In the genomic region with DNA sequence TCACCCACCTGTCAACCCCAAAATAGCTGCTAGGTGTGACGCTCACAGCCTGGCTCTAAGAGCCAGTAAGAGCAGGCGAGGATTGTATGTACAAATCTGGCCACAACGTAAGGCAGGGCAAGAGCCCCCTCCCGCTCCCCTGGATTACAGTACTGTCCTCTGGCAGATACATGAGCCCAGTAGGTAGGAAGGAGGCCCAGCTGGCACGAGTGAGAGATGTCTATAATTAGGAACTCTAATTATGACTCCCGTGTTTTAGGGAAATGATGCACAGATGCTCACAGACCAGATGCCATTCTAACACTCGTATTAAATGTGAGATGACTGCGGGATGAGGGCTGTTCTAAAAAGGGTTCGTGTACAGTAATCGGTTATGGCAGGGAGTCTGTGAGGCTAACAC, we compare ENCODE assay signal across 10 mouse cellular contexts. TPM values are rescaled to one million over a fixed set of nuclear protein-coding genes. Genes with fewer than 3 reads are reported as not detected.
DNase-seq lines count a peak whose midpoint lies in the region; ATAC-seq lines count a peak whose summit lies in the region.
"Had no signal": no experiment of that assay in that cellular context is flagged by ENCODE, and none has a peak within 500 bp of the region (broad histone marks: within the 10 kb centered on the region; RNA-seq: fewer than 3 reads in every experiment).

No protein-coding gene starts in this region.

- no peak overlapping the region for H3K4me3 ChIP-seq in midbrain, embryonic 14.5 days (replicated peaks; ENCODE audit: low read depth, low read length)
- H3K4me3 ChIP-seq in midbrain, embryonic 11.5 days (ENCODE audit: low read depth, low read length), result no peak overlapping the region

- no peak overlapping the region for H3K9ac ChIP-seq in midbrain, embryonic 14.5 days (replicated peaks; ENCODE audit: low read length)
- H3K9ac ChIP-seq in midbrain, embryonic 11.5 days (ENCODE audit: low read length), result no peak overlapping the region
- H3K9ac ChIP-seq: lung, embryonic 14.5 days had no signal

- no peak for ATAC-seq in midbrain, embryonic 14.5 days (ENCODE audit: low FRiP score, low TSS enrichment)
- ATAC-seq in midbrain, embryonic 11.5 days (ENCODE audit: low FRiP score), result no peak

- no peak overlapping the region for H3K27ac ChIP-seq in midbrain, embryonic 14.5 days (replicated peaks; ENCODE audit: low read depth, low read length)
- H3K27ac ChIP-seq in midbrain, embryonic 11.5 days (ENCODE audit: low read depth, low read length), result no peak overlapping the region
- H3K27ac ChIP-seq: stomach, postnatal 0 days had no signal

- H3K4me2 ChIP-seq in midbrain, embryonic 14.5 days (ENCODE audit: low read length), result no peak overlapping the region
- no peak overlapping the region for H3K4me2 ChIP-seq in midbrain, embryonic 11.5 days
- H3K4me2 ChIP-seq: lung, embryonic 14.5 days had no signal

- no peaks in the 10 kb centered on the region for H3K9me3 ChIP-seq in midbrain, embryonic 14.5 days (ENCODE audit: control insufficient read depth, low read length)
- H3K9me3 ChIP-seq in midbrain, embryonic 11.5 days (ENCODE audit: control insufficient read depth, low read length), result no peaks in the 10 kb centered on the region

- 83% methylated on average over 10 of the region's 10 CpGs for WGBS in midbrain, embryonic 14.5 days
- 95% methylated on average over 10 of the region's 10 CpGs for whole genome bisulfite sequencing in midbrain, embryonic 11.5 days

- H3K4me1 ChIP-seq in midbrain, embryonic 14.5 days (ENCODE audit: control insufficient read depth, insufficient read depth, low read length), result no peaks in the 10 kb centered on the region
- H3K4me1 ChIP-seq in midbrain, embryonic 11.5 days (ENCODE audit: control insufficient read depth, insufficient read depth, low read length), result no peaks in the 10 kb centered on the region; the same call in 1 of the 2 replicates

- H3K27me3 ChIP-seq in midbrain, embryonic 14.5 days (ENCODE audit: control insufficient read depth, insufficient read depth, low read length), result no peaks in the 10 kb centered on the region
- no peaks in the 10 kb centered on the region for H3K27me3 ChIP-seq in midbrain, embryonic 11.5 days (ENCODE audit: control insufficient read depth, insufficient read depth, low read length)

- peak; percentile 61 to 62 for DNase-seq in frontal cortex, adult 2 months (ENCODE audit: extremely low spot score in 1 of 2, low spot score in 1 of 2)
- no peak for DNase-seq in frontal cortex, postnatal 14 days (ENCODE audit: low spot score in 2 of 2)
- DNase-seq in midbrain, embryonic 14.5 days, result peak; percentile 11
- DNase-seq in midbrain, embryonic 11.5 days (ENCODE audit: low spot score, missing footprints), result no peak
- DNase-seq in heart, postnatal 4 days, result peak; percentile 51
- peak; percentile 56 to 84 for DNase-seq in right cerebral cortex, postnatal 10 days (ENCODE audit: low spot score in 2 of 2)
- no peak for DNase-seq in thymus, postnatal 0 days (ENCODE audit: low spot score)
- no peak for DNase-seq in kidney, adult 8-10 months
- DNase-seq: lung, embryonic 14.5 days had no signal

- no peaks in the 10 kb centered on the region for H3K36me3 ChIP-seq in midbrain, embryonic 14.5 days (ENCODE audit: control insufficient read depth, insufficient read depth, low read length)
- H3K36me3 ChIP-seq in midbrain, embryonic 11.5 days (ENCODE audit: control insufficient read depth, insufficient read depth, low read length), result no peaks in the 10 kb centered on the region

RNA-seq across cellular contexts. Expression of gene Bag2, which starts 6.3 kb away (rescaled TPM):
- polyA plus RNA-seq in frontal cortex, adult 2 months (2012; rRNA removed), result 14.6 and 14.8 TPM in 2 replicates
- polyA plus RNA-seq in midbrain, embryonic 14.5 days (2014; fragmentation: Nextera tagmentation; extraction: Ambion mirVana), result 19.8 and 22.2 TPM in 2 replicates
- 29.1 and 29.6 TPM in 2 replicates for polyA plus RNA-seq in midbrain, embryonic 11.5 days (2014; fragmentation: Nextera tagmentation; extraction: Ambion mirVana)
- total RNA-seq in heart, postnatal 4 days (2021), result 10 to 100 TPM; 62.7 to 67.7 TPM
- polyA plus RNA-seq in thymus, postnatal 0 days (2015; fragmentation: Nextera tagmentation; extraction: Ambion mirVana), result 15.7 and 17.8 TPM in 2 replicates

RNA-seq across cellular contexts. Expression of gene Rab23, which starts 31.6 kb away (rescaled TPM):
- polyA plus RNA-seq in frontal cortex, adult 2 months (2012; rRNA removed), result 20.3 and 20.9 TPM in 2 replicates
- polyA plus RNA-seq in midbrain, embryonic 14.5 days (2014; fragmentation: Nextera tagmentation; extraction: Ambion mirVana), result 24.6 and 29.9 TPM in 2 replicates
- 28.2 and 28.6 TPM in 2 replicates for polyA plus RNA-seq in midbrain, embryonic 11.5 days (2014; fragmentation: Nextera tagmentation; extraction: Ambion mirVana)
- total RNA-seq in heart, postnatal 4 days (2021), result 10 to 100 TPM; 19.0 to 19.6 TPM
- polyA plus RNA-seq in thymus, postnatal 0 days (2015; fragmentation: Nextera tagmentation; extraction: Ambion mirVana), result 7.8 and 9.6 TPM in 2 replicates

Comparison
In these comparisons a context has a peak if more than half of its experiments do, and no peak if none do; other contexts are left out.
1. DNase-seq: peak in frontal cortex, adult 2 months (2 of 2), midbrain, embryonic 14.5 days (single experiment), heart, postnatal 4 days (single experiment) and right cerebral cortex, postnatal 10 days (2 of 2); none in frontal cortex, postnatal 14 days (0 of 2), midbrain, embryonic 11.5 days (single experiment), thymus, postnatal 0 days (single experiment) and kidney, adult 8-10 months (0 of 2).